Mouse (Mus musculus) MN1 (cell line): ENCODE results near the gene Atxn10.
A peak's percentile ranks its signal among the peaks of the same experiment; 100 is the strongest.
"Not testable (repeated sequence)": the region's sequence is repeated elsewhere in the genome, so short reads cannot be mapped to it uniquely, and the experiment has no call there.

ENCODE experiments used
- DNase-seq: peaks from one replicate; pipeline ENCODE4 v3.0.0-alpha.2; 2016; ENCODE audit warnings: low spot score

Gene Atxn10

GRCm38 (mm10) chr15:85335671-85336300, at the start of gene Atxn10:
TSS of gene Atxn10 (plus strand) at chr15:85336245.
- DNase-seq, result peak; percentile 56

- no peak for DNase-seq
These were observed 41.4 kb upstream of the Atxn10 start for GRCm38 (mm10) chr15:85294632-85295031.

GRCm38 (mm10) chr15:85295544-85295943, 40.5 kb upstream of the Atxn10 start:
- DNase-seq, result no peak

DNA sequence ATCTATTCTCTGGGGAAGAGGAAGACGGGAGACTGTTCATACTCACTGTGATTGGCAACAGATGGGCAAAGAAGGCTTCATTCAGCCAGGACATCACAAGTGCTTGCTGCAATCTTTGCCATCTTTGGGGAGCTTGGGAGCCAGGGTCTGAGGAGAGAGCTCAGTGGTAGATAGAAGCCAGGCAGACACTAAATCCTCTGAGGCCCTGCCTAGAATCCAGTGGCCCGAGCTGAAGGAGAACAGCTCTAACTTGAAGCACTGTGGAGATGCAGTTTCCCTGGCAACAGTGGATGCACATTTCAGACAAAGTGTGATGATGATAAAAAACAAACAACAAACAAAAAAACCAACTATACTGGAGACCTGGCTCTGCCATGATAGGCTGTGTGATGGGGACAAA, 40.1 kb upstream of the Atxn10 start:
- DNase-seq, result peak; percentile 38

DNA sequence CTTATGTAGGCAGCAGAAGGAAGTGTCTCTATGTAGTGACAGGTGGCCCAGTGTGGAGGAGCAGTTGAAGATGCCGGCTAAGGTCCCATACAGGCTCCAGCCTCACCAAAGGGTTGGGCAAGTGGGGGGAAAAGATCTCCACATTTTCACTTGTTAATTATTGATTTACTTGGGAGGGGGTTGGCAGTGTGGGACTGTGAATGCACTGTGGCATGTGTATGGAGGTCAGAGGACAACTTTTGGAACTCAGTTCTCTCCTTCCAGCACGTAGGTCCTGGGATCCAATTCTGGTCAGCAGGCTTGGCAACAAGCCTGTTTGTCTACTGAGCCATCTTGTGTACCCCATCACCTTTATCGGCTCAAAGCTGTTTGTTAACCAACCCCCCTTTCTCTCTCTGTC, 39.5 kb upstream of the Atxn10 start:
- DNase-seq, result no peak

- no peak for DNase-seq
These were observed 37.8 kb upstream of the Atxn10 start for GRCm38 (mm10) chr15:85298167-85298781.

GRCm38 (mm10) chr15:85298946-85299345, 37.1 kb upstream of the Atxn10 start:
- no peak for DNase-seq

- DNase-seq, result no peak
These were observed 32.8 kb upstream of the Atxn10 start for GRCm38 (mm10) chr15:85303241-85303640.

- DNase-seq, result no peak
These were observed 32.1 kb upstream of the Atxn10 start for GRCm38 (mm10) chr15:85303976-85304375.

GRCm38 (mm10) chr15:85307061-85307660, 28.9 kb upstream of the Atxn10 start:
- DNase-seq, result no peak

- no peak for DNase-seq
These were observed 24.9 kb upstream of the Atxn10 start for GRCm38 (mm10) chr15:85311058-85311657.

DNA sequence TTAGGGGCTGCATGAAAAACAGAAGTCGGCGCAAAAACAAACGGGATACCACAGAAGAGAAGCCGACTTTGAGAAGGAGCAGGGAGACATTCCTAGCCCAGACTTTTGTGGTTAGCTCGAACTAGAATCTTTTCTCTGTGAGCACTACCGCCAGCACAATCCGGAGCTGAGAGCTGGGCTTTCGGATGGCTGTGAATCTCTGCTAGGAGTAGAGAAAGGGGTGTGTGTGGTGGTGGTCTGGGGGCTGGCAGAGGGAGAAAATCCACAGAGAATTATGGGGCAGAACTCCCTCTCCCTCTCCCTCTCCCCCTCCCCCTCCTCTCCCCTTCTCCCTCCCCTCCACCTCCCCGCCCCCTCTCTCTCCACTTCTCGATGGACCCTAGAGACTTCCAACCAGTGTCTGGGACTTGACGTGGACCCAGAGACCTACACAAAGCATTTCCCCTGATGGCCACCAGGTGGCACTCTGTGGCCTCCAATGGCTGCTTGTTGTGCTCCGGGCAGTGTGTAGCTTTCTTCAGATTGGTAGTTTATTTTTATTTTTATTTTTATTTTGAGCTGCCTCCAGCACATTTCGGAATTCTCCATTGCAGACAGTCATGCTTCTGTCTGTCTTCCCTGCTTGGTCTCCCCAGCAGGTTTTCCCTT, 20.5 kb upstream of the Atxn10 start:
- DNase-seq, result peak; percentile 81

GRCm38 (mm10) chr15:85316342-85317140, 19.5 kb upstream of the Atxn10 start:
- peak; percentile 38 for DNase-seq

DNA sequence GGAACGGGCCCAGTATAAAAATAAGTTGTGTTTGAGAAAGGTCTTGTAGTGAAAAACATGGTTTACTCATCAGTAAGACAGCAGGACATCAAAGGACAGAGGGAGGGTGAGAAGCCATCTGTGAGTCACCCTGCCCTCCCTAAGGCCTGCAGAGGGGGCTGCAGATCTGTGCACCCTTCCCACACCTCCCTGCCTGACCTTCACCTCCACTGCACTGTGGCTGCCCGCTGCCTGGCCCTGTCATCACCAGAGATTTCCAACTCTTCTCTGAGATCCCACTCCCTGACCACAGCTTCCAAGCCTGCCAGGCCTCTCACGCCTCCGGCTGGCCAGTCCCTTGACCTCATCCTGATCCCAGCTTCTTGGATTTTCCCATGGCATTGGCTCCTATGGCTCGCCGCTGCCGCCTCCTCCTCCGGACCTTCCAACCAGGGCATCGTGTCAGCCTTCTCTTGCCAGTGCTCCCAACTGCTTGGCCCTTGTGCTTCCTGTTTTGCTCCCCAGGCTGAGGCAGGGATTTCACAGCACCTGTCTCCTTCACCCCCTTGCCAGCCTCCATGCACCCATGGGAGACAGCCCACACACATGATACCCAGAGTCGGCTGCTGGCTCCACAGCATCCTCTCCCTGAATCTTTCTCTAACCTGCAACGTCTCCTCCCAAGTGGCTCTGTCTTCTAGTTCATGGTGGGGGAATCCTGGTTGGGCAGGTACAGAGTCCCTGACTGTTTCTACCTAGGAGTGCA, 15.9 kb upstream of the Atxn10 start:
- DNase-seq, result no peak

- no peak for DNase-seq
These were observed 12.8 kb upstream of the Atxn10 start for GRCm38 (mm10) chr15:85323214-85323613.

DNA sequence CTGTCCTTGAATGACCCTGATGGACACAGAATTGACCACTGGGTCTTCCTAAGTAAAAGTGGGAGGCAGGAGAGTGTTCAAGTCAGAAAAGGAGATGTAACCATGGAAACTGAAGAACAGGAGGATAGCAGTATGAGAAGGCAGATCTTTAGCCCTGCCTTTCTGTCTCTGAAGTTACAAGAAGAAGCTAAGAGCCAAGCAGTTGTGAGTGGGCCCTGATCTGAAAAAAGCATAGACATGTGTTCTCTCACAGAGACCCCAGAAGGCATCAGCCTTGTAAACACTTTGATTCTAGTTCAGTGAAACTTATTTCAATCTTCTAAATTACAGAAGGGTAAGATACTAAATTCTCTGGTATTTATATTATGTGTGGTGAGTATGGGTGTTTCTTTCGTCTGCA, 11.6 kb upstream of the Atxn10 start:
- no peak for DNase-seq

GRCm38 (mm10) chr15:85327808-85328207, 8.2 kb upstream of the Atxn10 start:
- no peak for DNase-seq

DNA sequence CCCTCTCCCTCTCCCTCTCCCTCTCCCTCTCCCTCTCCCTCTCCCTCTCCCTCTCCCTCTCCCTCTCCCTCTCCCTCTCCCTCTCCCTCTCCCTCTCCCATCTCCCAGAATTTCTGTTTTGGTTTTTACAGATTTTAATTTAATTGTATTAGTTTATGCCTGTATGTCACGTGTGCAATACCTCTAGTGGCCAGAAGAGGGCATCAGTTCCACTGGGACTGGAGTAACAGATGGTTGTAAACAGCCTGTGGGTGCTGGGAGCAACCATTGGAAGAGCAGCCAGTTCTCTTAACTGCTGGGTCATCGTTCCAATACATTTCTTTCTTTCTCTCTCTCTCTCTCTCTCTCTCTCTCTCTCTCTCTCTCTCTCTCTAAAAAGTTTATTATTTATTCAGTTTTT, 7.6 kb upstream of the Atxn10 start:
- DNase-seq, result not testable (repeated sequence)

GRCm38 (mm10) chr15:85329096-85329495, 6.9 kb upstream of the Atxn10 start:
- DNase-seq, result no peak

GRCm38 (mm10) chr15:85330024-85330423, 6.0 kb upstream of the Atxn10 start:
- no peak for DNase-seq

DNA sequence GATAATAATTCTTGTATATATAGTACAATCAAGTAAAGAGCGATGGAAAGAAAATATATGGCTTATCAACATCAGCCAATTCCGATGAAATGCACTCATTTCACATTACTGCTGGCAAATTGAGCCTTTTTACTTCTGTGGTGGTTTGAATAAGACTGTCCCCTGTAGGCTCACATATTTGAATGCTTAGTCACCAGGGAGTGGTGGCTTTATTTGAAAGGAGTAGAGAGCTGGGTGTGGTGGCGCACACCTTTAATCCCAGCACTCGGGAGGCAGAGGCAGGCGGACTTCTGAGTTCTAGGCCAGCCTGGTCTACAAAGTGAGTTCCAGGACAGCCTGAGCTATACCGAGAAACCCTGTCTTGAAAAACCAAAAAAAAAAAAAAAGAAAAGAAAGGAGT, 2.5 kb upstream of the Atxn10 start:
- not testable (repeated sequence) for DNase-seq
